Mouse (Mus musculus): ENCODE data around the gene Idh3a. TPM values are rescaled to one million over a fixed set of nuclear protein-coding genes. Genes with fewer than 3 reads are reported as not detected.
A peak's percentile ranks its signal among the peaks of the same experiment; 100 is the strongest.

Gene Idh3a
- polyA plus RNA-seq, 2 experiments: 40.0 to 90.7 TPM

- TF ChIP-seq CTCF (IDR thresholded peaks at IDR 0.05; ENCODE audit: low read depth) (no peak), EP300 (IDR thresholded peaks at IDR 0.05; ENCODE audit: low read depth) (no peak)
- Histone ChIP-seq H3K9me3 (ENCODE audit: control insufficient read depth, low read length) (no peaks in the 10 kb centered on the region), H3K4me2 (ENCODE audit: low read depth) (no peak overlapping the region), H3K4me3 (ENCODE audit: insufficient read depth in 1 of 2, low read depth in 2 of 2, low read length in 2 of 2) (no peak overlapping the region), H3K9ac (replicated peaks) (no peak overlapping the region), H3K4me1 (replicated peaks; ENCODE audit: control insufficient read depth in 2 of 2, insufficient read depth in 2 of 2, low read length in 1 of 2) (no peaks in the 10 kb centered on the region; a peak in 1 of 4 replicates), H3K36me3 (replicated peaks; ENCODE audit: control insufficient read depth, insufficient read depth, low read depth) (no peaks in the 10 kb centered on the region), H3K27ac (no peak overlapping the region), H3K27me3 (ENCODE audit: control insufficient read depth, insufficient read depth, low read length) (no peaks in the 10 kb centered on the region)
- 66% methylated on average over 5 of the region's 5 CpGs for WGBS (ENCODE audit: insufficient replicate concordance)
- no peak for ATAC-seq (ENCODE audit: insufficient read depth)
- DNase-seq (ENCODE audit: low read depth in 3 of 3, low spot score in 3 of 3): no peak
Observed at GRCm38 (mm10) chr9:54627240-54627639, 41.1 kb downstream of the Idh3a start.

- H3K27ac ChIP-seq: no peak overlapping the region
- H3K4me3 ChIP-seq (ENCODE audit: insufficient read depth in 1 of 2, low read depth in 2 of 2, low read length in 2 of 2): no peak overlapping the region
- H3K27me3 ChIP-seq (ENCODE audit: control insufficient read depth, insufficient read depth, low read length): no peaks in the 10 kb centered on the region
- ATAC-seq (ENCODE audit: insufficient read depth) (no peak), DNase-seq (ENCODE audit: low read depth in 3 of 3, low spot score in 3 of 3) (no peak)
- no peak overlapping the region for H3K4me2 ChIP-seq (ENCODE audit: low read depth)
- no peaks in the 10 kb centered on the region for H3K36me3 ChIP-seq (replicated peaks; ENCODE audit: control insufficient read depth, insufficient read depth, low read depth)
- 80% methylated on average over 4 of the region's 4 CpGs for WGBS (ENCODE audit: insufficient replicate concordance)
- no peak overlapping the region for H3K9ac ChIP-seq (replicated peaks)
- no peaks in the 10 kb centered on the region; a peak in 1 of 4 replicates for H3K4me1 ChIP-seq (replicated peaks; ENCODE audit: control insufficient read depth in 2 of 2, insufficient read depth in 2 of 2, low read length in 1 of 2)
- H3K9me3 ChIP-seq (ENCODE audit: control insufficient read depth, low read length): no peaks in the 10 kb centered on the region
- TF ChIP-seq CTCF (IDR thresholded peaks at IDR 0.05; ENCODE audit: low read depth) (no peak), EP300 (IDR thresholded peaks at IDR 0.05; ENCODE audit: low read depth) (no peak)
Observed at GRCm38 (mm10) chr9:54628752-54629151, 42.6 kb downstream of the Idh3a start.

- Histone ChIP-seq H3K9me3 (ENCODE audit: control insufficient read depth, low read length) (no peaks in the 10 kb centered on the region), H3K27me3 (ENCODE audit: control insufficient read depth, insufficient read depth, low read length) (no peaks in the 10 kb centered on the region), H3K4me2 (ENCODE audit: low read depth) (no peak overlapping the region), H3K9ac (replicated peaks) (no peak overlapping the region), H3K4me1 (replicated peaks; ENCODE audit: control insufficient read depth in 2 of 2, insufficient read depth in 2 of 2, low read length in 1 of 2) (no peaks in the 10 kb centered on the region; a peak in 1 of 4 replicates), H3K27ac (no peak overlapping the region), H3K4me3 (ENCODE audit: insufficient read depth in 1 of 2, low read depth in 2 of 2, low read length in 2 of 2) (no peak overlapping the region), H3K36me3 (replicated peaks; ENCODE audit: control insufficient read depth, insufficient read depth, low read depth) (no peaks in the 10 kb centered on the region)
- no peak for ATAC-seq (ENCODE audit: insufficient read depth)
- no peak for DNase-seq (ENCODE audit: low read depth in 3 of 3, low spot score in 3 of 3)
- WGBS (ENCODE audit: insufficient replicate concordance): 70% methylated on average over 5 of the region's 5 CpGs
- TF ChIP-seq EP300 (IDR thresholded peaks at IDR 0.05; ENCODE audit: low read depth) (no peak), CTCF (IDR thresholded peaks at IDR 0.05; ENCODE audit: low read depth) (no peak)
Observed at GRCm38 (mm10) chr9:54629613-54630261, 43.6 kb downstream of the Idh3a start.

- no peak for DNase-seq (ENCODE audit: low read depth in 3 of 3, low spot score in 3 of 3)
- Histone ChIP-seq H3K9me3 (ENCODE audit: control insufficient read depth, low read length) (no peaks in the 10 kb centered on the region), H3K27me3 (ENCODE audit: control insufficient read depth, insufficient read depth, low read length) (no peaks in the 10 kb centered on the region), H3K27ac (no peak overlapping the region), H3K36me3 (replicated peaks; ENCODE audit: control insufficient read depth, insufficient read depth, low read depth) (no peaks in the 10 kb centered on the region), H3K4me2 (ENCODE audit: low read depth) (no peak overlapping the region), H3K9ac (replicated peaks) (no peak overlapping the region), H3K4me3 (ENCODE audit: insufficient read depth in 1 of 2, low read depth in 2 of 2, low read length in 2 of 2) (no peak overlapping the region), H3K4me1 (replicated peaks; ENCODE audit: control insufficient read depth in 2 of 2, insufficient read depth in 2 of 2, low read length in 1 of 2) (no peaks in the 10 kb centered on the region; a peak in 1 of 4 replicates)
- ATAC-seq (ENCODE audit: insufficient read depth): no peak
- TF ChIP-seq CTCF (IDR thresholded peaks at IDR 0.05; ENCODE audit: low read depth) (peak; percentile 46; the same call in 1 of the 2 replicates), EP300 (IDR thresholded peaks at IDR 0.05; ENCODE audit: low read depth) (no peak)
Observed at GRCm38 (mm10) chr9:54630905-54631304, 44.8 kb downstream of the Idh3a start.

GRCm38 (mm10) chr9:54633401-54633800 is 47.3 kb downstream of the Idh3a start:
- Histone ChIP-seq H3K4me1 (replicated peaks; ENCODE audit: control insufficient read depth in 2 of 2, insufficient read depth in 2 of 2, low read length in 1 of 2) (no peaks in the 10 kb centered on the region; a peak in 1 of 4 replicates), H3K27ac (no peak overlapping the region), H3K27me3 (ENCODE audit: control insufficient read depth, insufficient read depth, low read length) (no peaks in the 10 kb centered on the region), H3K4me3 (ENCODE audit: insufficient read depth in 1 of 2, low read depth in 2 of 2, low read length in 2 of 2) (no peak overlapping the region), H3K4me2 (ENCODE audit: low read depth) (no peak overlapping the region), H3K9me3 (ENCODE audit: control insufficient read depth, low read length) (no peaks in the 10 kb centered on the region), H3K9ac (replicated peaks) (no peak overlapping the region), H3K36me3 (replicated peaks; ENCODE audit: control insufficient read depth, insufficient read depth, low read depth) (no peaks in the 10 kb centered on the region)
- no peak for ATAC-seq (ENCODE audit: insufficient read depth)
- DNase-seq (ENCODE audit: low read depth in 3 of 3, low spot score in 3 of 3): no peak
- no peak for TF ChIP-seq EP300 (IDR thresholded peaks at IDR 0.05; ENCODE audit: low read depth)
- no peak for TF ChIP-seq CTCF (IDR thresholded peaks at IDR 0.05; ENCODE audit: low read depth)
- WGBS (ENCODE audit: insufficient replicate concordance): 80% methylated on average over 2 of the region's 2 CpGs
